Mouse (Mus musculus) limb, embryonic 15.5 days (tissue): ENCODE data around the gene Scoc. TPM values are rescaled to one million over a fixed set of nuclear protein-coding genes. Genes with fewer than 3 reads are reported as not detected.

Experiments
- ATAC-seq: fragments of 200-750 bp; cut with Nextera tagmentation; 2 replicates; pipeline ENCODE4 v1.8.0; 2017; ENCODE audit warnings: low read depth, moderate TSS enrichment; ENCODE audit not compliant: insufficient number of reproducible peaks, low FRiP score, low TSS enrichment
- H3K27ac ChIP-seq: fragments of 300-500 bp; sonication (generic); 2 replicates; pipeline ENCODE4 v1.5.1; 2015; ENCODE audit warnings: moderate library complexity, mild to moderate bottlenecking, inconsistent platforms
- H3K27me3 ChIP-seq: fragments of 300-500 bp; sonication (generic); 2 replicates; pipeline ENCODE4 v1.6.1; 2015; ENCODE audit warnings: inconsistent platforms
- H3K36me3 ChIP-seq: fragments of 300-500 bp; sonication (generic); 2 replicates; pipeline ENCODE4 v1.6.1; 2015; ENCODE audit warnings: inconsistent platforms
- H3K4me1 ChIP-seq: fragments of 300-500 bp; sonication (generic); 2 replicates; pipeline ENCODE4 v1.6.1; 2015; ENCODE audit warnings: inconsistent platforms
- H3K4me2 ChIP-seq: fragments of 300-500 bp; sonication (generic); 2 replicates; pipeline ENCODE4 v1.6.1; 2015; ENCODE audit warnings: mild to moderate bottlenecking, inconsistent platforms
- H3K4me3 ChIP-seq: fragments of 300-500 bp; sonication (generic); 2 replicates; pipeline ENCODE4 v1.5.1; 2015; ENCODE audit warnings: mild to moderate bottlenecking, inconsistent platforms
- H3K9ac ChIP-seq: fragments of 300-500 bp; sonication (generic); 2 replicates; pipeline ENCODE4 v1.6.1; 2015; ENCODE audit warnings: inconsistent platforms
- H3K9me3 ChIP-seq: fragments of 300-500 bp; sonication (generic); 2 replicates; pipeline ENCODE4 v1.6.1; 2016; ENCODE audit warnings: inconsistent platforms
- WGBS: fragments of 180-500 bp; shearing (Covaris S2); methylation state at CpG from one replicate; pipeline ENCODE4 v1.1.7; 2015; 5-methylcytosine and 5-hydroxymethylcytosine counted together
- polyA plus RNA-seq: library from polyadenylated mRNA; unstranded; fragments of >200 nt; fragmentation: Nextera tagmentation; extraction: Ambion mirVana; gene quantifications from 2 replicates; pipeline ENCODE4 v1.2.1, GENCODE M21; 2015

Scoc gene
- polyA plus RNA-seq, 1 experiment from 2014 or later = 112 TPM

DNA sequence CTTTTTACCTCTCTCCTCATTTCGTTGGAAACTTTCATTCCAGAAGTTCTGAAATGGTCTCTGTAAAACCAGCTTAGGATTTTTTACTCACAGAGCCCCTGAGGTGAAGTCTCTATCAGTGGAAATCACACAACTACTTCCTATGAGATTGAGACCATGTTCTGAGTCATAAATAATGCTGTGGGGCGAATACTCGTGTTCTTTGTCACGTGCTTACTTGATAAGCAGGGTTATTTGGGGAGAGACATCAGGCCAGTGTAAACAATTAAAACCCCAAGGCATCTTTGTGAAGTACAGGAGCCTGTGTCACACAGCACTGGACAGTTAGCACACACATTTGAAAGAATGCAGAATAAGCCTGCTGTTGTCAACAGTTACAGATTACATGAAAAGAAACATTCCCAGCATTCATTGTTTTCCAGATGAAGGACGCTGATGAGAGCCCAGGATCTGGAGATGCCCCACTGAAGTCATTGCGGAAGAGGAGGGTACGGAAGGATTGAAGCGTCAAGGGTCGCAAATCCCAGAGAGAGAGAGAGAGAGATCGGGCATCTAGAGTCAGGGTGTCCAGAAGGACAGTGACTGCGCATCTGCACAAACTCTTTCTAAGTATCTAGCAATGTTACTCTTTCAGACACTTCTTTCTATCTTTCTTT, 32.0 kb downstream of the Scoc start:
- Histone ChIP-seq H3K27ac (no peak overlapping the region), H3K4me2 (no peak overlapping the region), H3K4me3 (no peak overlapping the region), H3K4me1 (no peaks in the 10 kb centered on the region), H3K36me3 (no peaks in the 10 kb centered on the region), H3K9me3 (no peaks in the 10 kb centered on the region), H3K9ac (no peak overlapping the region), H3K27me3 (no peaks in the 10 kb centered on the region)
- ATAC-seq = no peak
- 71% methylated on average over 11 of the region's 11 CpGs for WGBS

DNA sequence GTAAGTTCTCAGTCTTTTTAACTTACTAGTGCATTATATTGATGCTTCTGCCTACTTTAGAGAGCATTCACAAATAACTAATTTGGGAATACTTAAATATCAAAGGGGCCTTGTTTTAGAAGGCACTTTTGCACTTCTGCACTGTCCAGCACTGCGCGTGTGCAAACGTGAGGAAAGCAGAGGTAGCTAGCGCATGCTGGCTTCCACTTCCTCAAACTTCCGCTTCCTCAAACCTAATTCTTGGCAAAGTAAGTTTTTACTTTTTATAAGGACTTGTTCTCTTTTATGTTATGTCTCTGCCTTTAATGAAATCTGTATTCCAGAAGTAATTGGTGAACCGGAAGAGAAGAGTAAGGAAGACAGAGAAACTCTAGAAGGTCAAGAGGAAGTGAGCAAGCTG, 33.0 kb downstream of the Scoc start:
- H3K4me1 ChIP-seq = no peaks in the 10 kb centered on the region
- H3K4me2 ChIP-seq = no peak overlapping the region
- 85% methylated on average over 6 of the region's 6 CpGs for whole genome bisulfite sequencing
- H3K9me3 ChIP-seq = no peaks in the 10 kb centered on the region
- ATAC-seq = no peak
- no peak overlapping the region for H3K9ac ChIP-seq
- no peaks in the 10 kb centered on the region for H3K36me3 ChIP-seq
- H3K27ac ChIP-seq = no peak overlapping the region
- no peak overlapping the region for H3K4me3 ChIP-seq
- H3K27me3 ChIP-seq = no peaks in the 10 kb centered on the region

GRCm38 (mm10) chr8:83423032-83423825, 35.0 kb downstream of the Scoc start:
- H3K9ac ChIP-seq = no peak overlapping the region
- no peaks in the 10 kb centered on the region for H3K4me1 ChIP-seq
- no peak for ATAC-seq
- H3K27ac ChIP-seq = no peak overlapping the region
- H3K4me2 ChIP-seq = no peak overlapping the region
- 63% methylated on average over 13 of the region's 13 CpGs for WGBS
- H3K9me3 ChIP-seq = no peaks in the 10 kb centered on the region
- H3K4me3 ChIP-seq = no peak overlapping the region
- H3K36me3 ChIP-seq = no peaks in the 10 kb centered on the region
- H3K27me3 ChIP-seq = no peaks in the 10 kb centered on the region

DNA sequence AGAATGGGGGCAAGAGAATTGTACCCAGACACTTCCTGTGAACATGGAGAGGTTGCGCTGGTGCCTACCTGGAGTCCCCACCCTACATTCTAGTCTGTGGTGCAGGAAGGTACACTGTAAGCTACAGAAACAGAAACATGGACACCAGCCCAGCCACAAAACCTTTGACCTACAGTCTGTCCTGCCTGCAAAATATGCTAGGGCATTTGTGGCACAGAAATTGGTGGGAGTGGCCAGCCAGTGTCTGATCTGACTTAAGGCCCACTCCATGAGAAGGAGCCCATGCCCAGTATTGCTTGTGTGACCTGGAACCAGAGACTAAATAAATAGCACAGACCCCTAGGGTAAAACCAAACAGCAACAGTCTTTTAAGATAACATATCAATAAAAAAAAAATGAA, 36.8 kb downstream of the Scoc start:
- no peaks in the 10 kb centered on the region for H3K9me3 ChIP-seq
- H3K4me3 ChIP-seq = no peak overlapping the region
- no peak overlapping the region for H3K27ac ChIP-seq
- H3K27me3 ChIP-seq = no peaks in the 10 kb centered on the region
- H3K4me1 ChIP-seq = no peaks in the 10 kb centered on the region
- H3K36me3 ChIP-seq = no peaks in the 10 kb centered on the region
- WGBS = 100% methylated on average over 1 of the region's 1 CpGs
- no peak overlapping the region for H3K4me2 ChIP-seq
- no peak for ATAC-seq
- H3K9ac ChIP-seq = no peak overlapping the region

DNA sequence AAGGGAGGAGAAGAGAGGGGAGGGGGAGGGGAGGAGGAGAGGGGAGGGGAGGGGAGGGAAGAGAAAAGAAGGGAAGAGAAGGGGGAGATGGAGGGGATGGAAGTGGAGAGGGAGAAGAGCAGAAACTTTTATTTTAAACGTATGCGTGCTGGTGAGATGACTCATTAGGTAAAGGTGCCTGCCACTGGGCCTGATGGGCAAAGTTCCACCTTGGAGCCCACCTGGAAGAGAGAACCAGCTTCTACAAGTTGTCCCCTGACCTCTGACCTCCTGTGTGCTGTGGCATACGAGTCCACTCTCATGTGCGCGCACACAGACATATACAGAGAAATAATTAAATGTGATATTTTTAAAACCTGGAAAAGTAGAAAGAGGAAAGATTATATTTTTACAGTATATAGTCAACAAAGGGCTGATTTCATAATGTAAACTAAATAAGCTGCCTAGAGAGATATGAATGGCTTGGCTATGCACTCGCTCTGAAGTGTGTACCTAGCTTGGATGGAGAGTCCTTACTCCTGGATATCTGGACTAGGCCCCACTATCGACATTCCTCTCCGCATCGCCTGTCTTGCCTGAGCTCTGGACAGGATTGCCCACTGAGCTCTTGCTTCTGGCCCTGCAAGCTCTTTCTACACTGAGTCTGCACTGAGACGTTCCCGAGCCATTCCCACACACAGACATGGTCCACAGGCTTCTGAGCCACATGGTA, 39.2 kb downstream of the Scoc start:
- no peak for ATAC-seq
- H3K27ac ChIP-seq = no peak overlapping the region
- H3K27me3 ChIP-seq = no peaks in the 10 kb centered on the region
- 88% methylated on average over 11 of the region's 11 CpGs for WGBS
- no peak overlapping the region for H3K4me3 ChIP-seq
- H3K9ac ChIP-seq = no peak overlapping the region
- H3K9me3 ChIP-seq = no peaks in the 10 kb centered on the region
- no peaks in the 10 kb centered on the region for H3K36me3 ChIP-seq
- H3K4me1 ChIP-seq = no peaks in the 10 kb centered on the region
- H3K4me2 ChIP-seq = no peak overlapping the region

- Histone ChIP-seq H3K9ac (no peak overlapping the region), H3K27me3 (no peaks in the 10 kb centered on the region), H3K4me2 (no peak overlapping the region), H3K4me3 (no peak overlapping the region), H3K4me1 (no peaks in the 10 kb centered on the region), H3K27ac (no peak overlapping the region), H3K9me3 (no peaks in the 10 kb centered on the region), H3K36me3 (no peaks in the 10 kb centered on the region)
- WGBS = 82% methylated on average over 6 of the region's 6 CpGs
- ATAC-seq = no peak
Observed at GRCm38 (mm10) chr8:83417970-83418369, 40.2 kb downstream of the Scoc start.

GRCm38 (mm10) chr8:83416878-83417277, 41.3 kb downstream of the Scoc start:
- H3K4me2 ChIP-seq = no peak overlapping the region
- no peaks in the 10 kb centered on the region for H3K36me3 ChIP-seq
- no peaks in the 10 kb centered on the region for H3K27me3 ChIP-seq
- no peaks in the 10 kb centered on the region for H3K4me1 ChIP-seq
- no peak for ATAC-seq
- no peak overlapping the region for H3K27ac ChIP-seq
- H3K9ac ChIP-seq = no peak overlapping the region
- 93% methylated on average over 15 of the region's 15 CpGs for WGBS
- no peaks in the 10 kb centered on the region for H3K9me3 ChIP-seq
- H3K4me3 ChIP-seq = no peak overlapping the region

- 78% methylated on average over 7 of the region's 7 CpGs for WGBS
- no peak for ATAC-seq
- Histone ChIP-seq H3K4me3 (no peak overlapping the region), H3K27me3 (no peaks in the 10 kb centered on the region), H3K9ac (no peak overlapping the region), H3K4me1 (no peaks in the 10 kb centered on the region), H3K4me2 (no peak overlapping the region), H3K36me3 (no peaks in the 10 kb centered on the region), H3K27ac (no peak overlapping the region), H3K9me3 (no peaks in the 10 kb centered on the region)
Observed at GRCm38 (mm10) chr8:83408496-83408895, 49.7 kb downstream of the Scoc start.

DNA sequence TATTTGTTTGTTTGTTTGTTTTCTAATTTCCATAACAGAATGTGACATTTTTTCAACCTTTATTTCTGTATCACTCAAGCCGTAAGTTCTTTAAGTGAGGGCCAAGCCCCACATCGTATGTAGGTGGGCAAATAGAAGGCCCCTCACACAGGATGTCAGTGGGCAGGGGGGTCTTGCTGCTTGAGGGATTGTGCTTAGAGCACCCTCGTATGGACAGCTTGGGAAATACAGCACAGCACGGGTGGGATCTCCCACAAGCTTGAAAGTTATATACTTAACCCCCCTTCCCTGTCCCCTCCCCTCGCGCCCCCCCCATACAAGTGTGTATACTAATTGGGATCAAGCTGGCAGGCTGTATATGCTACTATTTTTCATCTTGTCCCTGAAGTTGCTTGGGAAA, 51.4 kb downstream of the Scoc start:
- Histone ChIP-seq H3K4me2 (no peak overlapping the region), H3K9me3 (no peaks in the 10 kb centered on the region), H3K9ac (no peak overlapping the region), H3K4me3 (no peak overlapping the region), H3K4me1 (no peaks in the 10 kb centered on the region), H3K27me3 (no peaks in the 10 kb centered on the region), H3K27ac (no peak overlapping the region), H3K36me3 (no peaks in the 10 kb centered on the region)
- 41% methylated on average over 6 of the region's 6 CpGs for WGBS
- ATAC-seq = no peak

- H3K9ac ChIP-seq = no peak overlapping the region
- H3K36me3 ChIP-seq = no peaks in the 10 kb centered on the region
- H3K27me3 ChIP-seq = no peaks in the 10 kb centered on the region
- H3K9me3 ChIP-seq = no peaks in the 10 kb centered on the region
- WGBS = 63% methylated on average over 10 of the region's 10 CpGs
- no peaks in the 10 kb centered on the region for H3K4me1 ChIP-seq
- H3K4me2 ChIP-seq = no peak overlapping the region
- no peak overlapping the region for H3K4me3 ChIP-seq
- no peak for ATAC-seq
- H3K27ac ChIP-seq = no peak overlapping the region
Observed at GRCm38 (mm10) chr8:83405548-83405947, 52.6 kb downstream of the Scoc start.

- Histone ChIP-seq H3K9me3 (no peaks in the 10 kb centered on the region), H3K4me2 (no peak overlapping the region), H3K4me3 (no peak overlapping the region), H3K4me1 (no peaks in the 10 kb centered on the region), H3K36me3 (no peaks in the 10 kb centered on the region), H3K27ac (no peak overlapping the region), H3K9ac (no peak overlapping the region), H3K27me3 (no peaks in the 10 kb centered on the region)
- WGBS = 73% methylated on average over 4 of the region's 4 CpGs
- ATAC-seq = no peak
Observed at GRCm38 (mm10) chr8:83397726-83398125, 60.5 kb downstream of the Scoc start.

GRCm38 (mm10) chr8:83396680-83397079, 61.5 kb downstream of the Scoc start:
- ATAC-seq = no peak
- Histone ChIP-seq H3K36me3 (no peaks in the 10 kb centered on the region), H3K27ac (no peak overlapping the region), H3K9ac (no peak overlapping the region), H3K4me3 (no peak overlapping the region), H3K27me3 (no peaks in the 10 kb centered on the region), H3K4me2 (no peak overlapping the region), H3K4me1 (no peaks in the 10 kb centered on the region), H3K9me3 (no peaks in the 10 kb centered on the region)
- WGBS = 87% methylated on average over 6 of the region's 6 CpGs
